Mouse (Mus musculus) ES-Bruce4 (cell line): ENCODE results near the gene Igf1r. TPM values are rescaled to one million over a fixed set of nuclear protein-coding genes. Genes with fewer than 3 reads are reported as not detected.

ENCODE experiments used
- H3K27ac ChIP-seq: 2 replicates; pipeline ENCODE4 v1.5.1; 2012; ENCODE audit warnings: low read length, inconsistent platforms; ENCODE audit not compliant: insufficient read depth
- H3K27me3 ChIP-seq: 2 replicates; pipeline ENCODE4 v1.6.1; 2012; ENCODE audit warnings: mild to moderate bottlenecking, low read length, inconsistent platforms; ENCODE audit not compliant: control insufficient read depth, poor library complexity, insufficient read depth, severe bottlenecking
- H3K36me3 ChIP-seq: 2 replicates; pipeline ENCODE4 v1.6.1; 2012; ENCODE audit warnings: inconsistent platforms, mild to moderate bottlenecking, low read length, moderate library complexity; ENCODE audit not compliant: control insufficient read depth, poor library complexity, insufficient read depth, severe bottlenecking
- H3K4me1 ChIP-seq: one replicate; pipeline ENCODE4 v1.8.1; 2011; ENCODE audit warnings: low read length; ENCODE audit not compliant: control insufficient read depth, insufficient read depth
- H3K4me3 ChIP-seq: 2 replicates; pipeline ENCODE4 v1.5.1; 2011; ENCODE audit warnings: low read depth, mild to moderate bottlenecking, low read length
- H3K9ac ChIP-seq: 2 replicates; pipeline ENCODE4 v1.6.1; 2012; ENCODE audit warnings: low read depth, mild to moderate bottlenecking, inconsistent platforms; ENCODE audit not compliant: poor library complexity, severe bottlenecking
- H3K9me3 ChIP-seq: replicated peaks from 2 replicates; pipeline ENCODE4 v1.6.1; 2012; ENCODE audit warnings: mild to moderate bottlenecking, low read length, inconsistent platforms; ENCODE audit not compliant: control insufficient read depth, poor library complexity, insufficient read depth, severe bottlenecking
- CTCF ChIP-seq: IDR thresholded peaks from one replicate; pipeline ENCODE4 v1.8.1; 2011; ENCODE audit warnings: low read depth, low read length
- EP300 ChIP-seq: IDR thresholded peaks from 2 replicates; pipeline ENCODE4 v1.6.1; 2011; ENCODE audit warnings: low read depth, low read length; ENCODE audit not compliant: insufficient read depth
- POLR2A ChIP-seq: IDR thresholded peaks from one replicate; pipeline ENCODE4 v1.8.1; 2011; ENCODE audit warnings: low read length; ENCODE audit not compliant: insufficient read depth
- polyA plus RNA-seq: library from polyadenylated mRNA; stranded (reverse); fragments of >200 nt; gene quantifications from 2 replicates; pipeline ENCODE4 v1.2.4, GENCODE M21; 2011; ENCODE audit warnings: low read depth; ENCODE audit not compliant: missing spikeins, insufficient read depth, insufficient read length

Igf1r gene
- polyA plus RNA-seq, 1 experiment, result 58.4 TPM

DNA sequence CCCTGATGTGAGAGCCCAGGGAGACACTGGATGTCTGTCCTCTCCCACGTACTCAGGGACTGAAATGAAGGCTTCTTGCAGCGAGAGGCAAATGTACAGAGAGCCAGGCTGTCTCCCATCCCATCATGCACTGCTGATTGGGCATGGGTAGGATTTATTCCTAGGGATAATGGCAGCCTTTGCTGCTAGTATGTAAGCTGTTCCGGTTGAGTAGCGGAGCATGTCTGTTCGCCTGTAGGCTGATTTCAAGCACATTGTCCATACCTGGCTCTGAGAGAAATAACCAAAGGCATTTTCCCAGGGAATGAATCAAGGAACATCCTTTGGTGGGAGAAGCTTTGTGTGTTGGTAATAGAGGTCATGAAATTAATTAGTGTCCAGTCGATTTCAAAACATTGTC, 230.1 kb downstream of the Igf1r start:
- Histone ChIP-seq H3K36me3 (no peaks in the 10 kb centered on the region), H3K27me3 (no peaks in the 10 kb centered on the region), H3K9me3 (no peaks in the 10 kb centered on the region), H3K4me1 (no peaks in the 10 kb centered on the region), H3K4me3 (no peak overlapping the region), H3K9ac (no peak overlapping the region), H3K27ac (no peak overlapping the region)
- TF ChIP-seq CTCF (no peak), POLR2A (no peak), EP300 (no peak)

DNA sequence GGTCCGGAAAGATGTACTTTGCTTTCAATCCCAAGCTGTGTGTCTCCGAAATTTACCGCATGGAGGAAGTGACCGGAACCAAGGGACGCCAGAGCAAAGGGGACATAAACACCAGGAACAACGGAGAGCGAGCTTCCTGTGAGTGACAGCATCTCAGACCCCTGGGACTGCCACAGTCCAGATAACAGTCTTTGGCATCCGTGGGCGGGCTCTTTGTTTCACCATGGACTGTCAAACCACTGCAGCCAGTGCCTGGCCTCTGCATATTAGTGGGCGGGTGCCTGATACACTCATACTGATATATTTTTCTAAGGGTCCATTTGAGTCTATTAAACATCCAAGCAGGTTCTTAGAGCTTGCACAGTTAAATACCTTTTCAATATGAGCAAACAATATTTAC, 230.8 kb downstream of the Igf1r start:
- H3K9ac ChIP-seq, result no peak overlapping the region
- TF ChIP-seq EP300, result no peak
- TF ChIP-seq POLR2A, result no peak
- no peak for TF ChIP-seq CTCF
- no peak overlapping the region for H3K27ac ChIP-seq
- H3K4me3 ChIP-seq, result no peak overlapping the region
- no peaks in the 10 kb centered on the region for H3K4me1 ChIP-seq
- H3K36me3 ChIP-seq, result no peaks in the 10 kb centered on the region
- H3K27me3 ChIP-seq, result no peaks in the 10 kb centered on the region
- H3K9me3 ChIP-seq, result no peaks in the 10 kb centered on the region

DNA sequence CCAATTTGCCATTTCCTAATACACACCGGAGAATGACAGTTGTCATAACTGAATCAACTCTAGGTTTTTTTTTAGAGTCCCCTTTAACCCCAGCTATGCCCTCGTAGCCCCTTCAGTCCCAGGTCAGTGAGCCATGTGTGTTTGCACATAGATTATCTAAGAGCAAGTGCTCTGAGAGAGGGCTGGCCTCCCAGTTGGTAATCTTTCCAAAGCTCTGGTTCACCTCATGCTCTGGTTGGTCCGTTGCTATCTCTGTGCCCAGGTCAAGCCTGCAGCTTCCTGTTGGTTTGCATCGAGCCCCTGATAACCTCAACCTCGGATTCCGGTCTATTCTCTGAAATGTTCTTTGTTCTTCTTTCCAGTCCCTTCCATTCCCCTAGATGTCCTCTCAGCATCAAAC, 236.6 kb downstream of the Igf1r start:
- Histone ChIP-seq H3K27ac (no peak overlapping the region), H3K4me1 (no peaks in the 10 kb centered on the region), H3K9me3 (no peaks in the 10 kb centered on the region), H3K27me3 (no peaks in the 10 kb centered on the region), H3K36me3 (peaks cover 2% of the 10 kb centered on the region; the same call in 1 of the 2 replicates), H3K9ac (no peak overlapping the region), H3K4me3 (no peak overlapping the region)
- TF ChIP-seq POLR2A (no peak), EP300 (no peak), CTCF (no peak)

DNA sequence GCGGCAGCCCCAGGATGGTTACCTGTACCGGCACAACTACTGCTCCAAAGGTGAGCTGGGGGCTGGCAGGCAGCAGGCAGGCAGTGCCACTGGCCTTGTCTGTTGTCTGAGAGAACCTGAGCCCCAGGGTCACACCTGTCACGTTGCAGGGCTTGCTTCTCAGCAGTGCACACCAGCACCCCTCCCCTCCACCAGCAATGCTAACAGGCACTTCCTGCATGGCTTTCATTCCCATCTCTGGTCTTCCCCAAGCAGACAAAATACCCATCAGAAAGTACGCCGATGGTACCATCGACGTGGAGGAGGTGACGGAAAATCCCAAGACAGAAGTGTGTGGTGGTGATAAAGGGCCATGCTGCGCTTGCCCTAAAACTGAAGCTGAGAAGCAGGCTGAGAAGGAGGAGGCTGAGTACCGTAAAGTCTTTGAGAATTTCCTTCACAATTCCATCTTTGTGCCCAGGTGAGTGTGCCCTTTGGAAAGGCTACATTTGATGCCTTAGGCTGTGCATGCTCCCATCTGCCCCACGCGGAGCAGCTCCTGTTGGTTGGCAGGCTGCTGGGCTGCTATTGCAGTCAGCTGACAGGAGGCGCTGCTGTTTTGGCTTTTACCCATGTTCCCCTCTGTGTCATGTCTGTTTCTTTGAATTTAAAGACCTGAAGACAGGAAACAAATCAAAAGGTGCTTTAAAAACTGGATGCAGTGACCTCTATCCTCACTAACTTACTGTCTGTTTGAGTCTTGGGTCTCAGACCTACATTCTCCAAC, 237.2 kb downstream of the Igf1r start:
- no peaks in the 10 kb centered on the region for H3K27me3 ChIP-seq
- no peak overlapping the region for H3K27ac ChIP-seq
- H3K36me3 ChIP-seq, result peaks cover 2% of the 10 kb centered on the region; the same call in 1 of the 2 replicates
- no peak overlapping the region for H3K9ac ChIP-seq
- H3K4me1 ChIP-seq, result no peaks in the 10 kb centered on the region
- TF ChIP-seq EP300, result no peak
- no peak for TF ChIP-seq CTCF
- no peak overlapping the region for H3K4me3 ChIP-seq
- H3K9me3 ChIP-seq, result no peaks in the 10 kb centered on the region

DNA sequence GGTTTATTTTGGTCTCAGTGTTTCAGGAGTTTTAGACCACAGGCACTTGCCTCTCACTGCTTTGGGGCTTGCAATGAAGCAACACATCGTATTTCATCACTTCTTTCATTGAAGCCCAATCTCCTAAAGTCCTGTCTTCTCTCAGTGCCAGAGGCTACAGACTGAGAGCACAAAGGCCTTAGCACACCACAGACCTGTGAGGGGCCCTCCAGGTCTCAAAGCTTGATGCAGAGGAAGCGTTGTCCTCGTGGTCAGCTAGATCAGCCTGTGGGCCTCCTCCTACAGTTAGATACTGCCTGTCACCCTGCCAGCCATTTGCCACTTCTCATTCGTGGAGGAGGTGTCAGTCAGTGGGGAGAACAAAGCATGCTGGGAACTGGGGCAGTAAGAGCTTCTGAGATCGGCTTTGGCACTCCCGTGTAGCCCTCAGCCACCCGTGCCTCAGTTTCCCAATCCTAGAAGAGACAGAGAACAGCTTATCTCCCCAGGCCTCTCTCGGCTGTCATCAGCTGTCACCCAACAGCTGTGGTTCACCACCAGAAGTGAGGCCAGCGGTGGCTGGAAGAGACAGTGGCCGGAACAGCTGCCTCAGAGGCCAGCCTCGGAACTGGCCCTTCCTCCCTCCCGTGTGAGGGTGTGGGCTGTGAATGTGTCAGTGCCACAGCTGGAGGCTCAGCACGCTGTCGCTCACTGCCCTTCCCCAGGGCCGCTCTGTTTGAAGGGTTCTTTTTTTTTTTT, 241.5 kb downstream of the Igf1r start:
- no peak overlapping the region for H3K4me3 ChIP-seq
- no peak for TF ChIP-seq CTCF
- no peak for TF ChIP-seq POLR2A
- no peak for TF ChIP-seq EP300
- H3K4me1 ChIP-seq, result no peaks in the 10 kb centered on the region
- no peaks in the 10 kb centered on the region for H3K9me3 ChIP-seq
- no peaks in the 10 kb centered on the region for H3K27me3 ChIP-seq
- peaks cover 4% of the 10 kb centered on the region; the same call in 1 of the 2 replicates for H3K36me3 ChIP-seq
- H3K27ac ChIP-seq, result no peak overlapping the region
- H3K9ac ChIP-seq, result no peak overlapping the region

DNA sequence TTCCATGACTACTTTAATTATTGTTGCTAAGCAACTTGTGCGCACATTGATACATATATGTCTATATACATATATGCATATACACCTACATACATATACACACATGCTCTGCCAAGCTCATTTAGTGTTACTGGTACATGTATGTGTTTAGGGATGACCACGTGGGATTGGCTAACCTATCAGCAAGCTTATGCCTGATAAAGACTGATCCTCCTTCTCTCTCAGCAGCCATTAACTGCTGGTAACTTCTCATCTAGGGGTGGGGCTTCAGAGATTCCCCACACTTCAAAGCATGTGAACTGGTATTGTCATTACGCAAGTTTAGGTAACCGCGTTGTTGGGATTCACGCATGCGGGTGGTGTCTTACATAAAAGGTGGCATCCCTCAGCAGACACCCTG, 247.0 kb downstream of the Igf1r start:
- Histone ChIP-seq H3K36me3 (0 out of 2 replicates have a peak, but pooled peaks cover 2% of the 10 kb centered on the region), H3K9ac (no peak overlapping the region), H3K4me3 (no peak overlapping the region), H3K9me3 (no peaks in the 10 kb centered on the region), H3K27me3 (no peaks in the 10 kb centered on the region), H3K27ac (no peak overlapping the region), H3K4me1 (no peaks in the 10 kb centered on the region)
- TF ChIP-seq POLR2A, result no peak
- TF ChIP-seq EP300, result no peak
- TF ChIP-seq CTCF, result no peak
